Mouse (Mus musculus) midbrain, embryonic 15.5 days (tissue): ENCODE measurements around the gene Zfp541. TPM values are rescaled to one million over a fixed set of nuclear protein-coding genes. Genes with fewer than 3 reads are reported as not detected.

ENCODE experiments used
- ATAC-seq: fragments of 200-750 bp; cut with Nextera tagmentation; replicated peaks from 2 replicates; pipeline ENCODE4 v1.8.0; 2017; ENCODE audit warnings: moderate TSS enrichment
- H3K27ac ChIP-seq: fragments of 300-500 bp; sonication (generic); 2 replicates; pipeline ENCODE4 v1.5.1; 2015; ENCODE audit warnings: mild to moderate bottlenecking, inconsistent platforms
- H3K27me3 ChIP-seq: fragments of 300-500 bp; sonication (generic); replicated peaks from 2 replicates; pipeline ENCODE4 v1.6.1; 2015; ENCODE audit warnings: inconsistent platforms
- H3K36me3 ChIP-seq: fragments of 300-500 bp; sonication (generic); replicated peaks from 2 replicates; pipeline ENCODE4 v1.6.1; 2015; ENCODE audit warnings: inconsistent platforms
- H3K4me1 ChIP-seq: fragments of 300-500 bp; sonication (generic); 2 replicates; pipeline ENCODE4 v1.6.1; 2015; ENCODE audit warnings: inconsistent platforms
- H3K4me2 ChIP-seq: fragments of 300-500 bp; sonication (generic); 2 replicates; pipeline ENCODE4 v1.6.1; 2015; ENCODE audit warnings: inconsistent platforms, mild to moderate bottlenecking, moderate library complexity
- H3K4me3 ChIP-seq: fragments of 300-500 bp; sonication (generic); 2 replicates; pipeline ENCODE4 v1.5.1; 2015; ENCODE audit warnings: mild to moderate bottlenecking, inconsistent platforms
- H3K9ac ChIP-seq: fragments of 300-500 bp; sonication (generic); 2 replicates; pipeline ENCODE4 v1.6.1; 2015; ENCODE audit warnings: mild to moderate bottlenecking, inconsistent platforms
- H3K9me3 ChIP-seq: fragments of 300-500 bp; sonication (generic); 2 replicates; pipeline ENCODE4 v1.6.1; 2016; ENCODE audit warnings: inconsistent platforms
- WGBS: fragments of 180-500 bp; shearing (Covaris S2); methylation state at CpG from one replicate; pipeline ENCODE4 v1.1.7; 2015; ENCODE audit warnings: mixed read lengths; 5-methylcytosine and 5-hydroxymethylcytosine counted together
- polyA plus RNA-seq: library from polyadenylated mRNA; unstranded; fragments of >200 nt; fragmentation: Nextera tagmentation; extraction: Ambion mirVana; gene quantifications from 2 replicates; pipeline ENCODE4 v1.2.1, GENCODE M21; 2015

The Zfp541 gene
- polyA plus RNA-seq, 1 experiment from 2014 or later: 0.10 TPM

- no peak overlapping the region for H3K9ac ChIP-seq
- no peak overlapping the region for H3K4me3 ChIP-seq
- peaks cover 33% of the 10 kb centered on the region for H3K4me1 ChIP-seq
- H3K9me3 ChIP-seq: no peaks in the 10 kb centered on the region
- ATAC-seq: no peak
- WGBS: 75% methylated on average over 15 of the region's 15 CpGs
- no peak overlapping the region for H3K27ac ChIP-seq
- no peaks in the 10 kb centered on the region for H3K27me3 ChIP-seq
- no peaks in the 10 kb centered on the region for H3K36me3 ChIP-seq
- no peak overlapping the region for H3K4me2 ChIP-seq
Measured at GRCm38 (mm10) chr7:16101726-16102475, 40.3 kb downstream of the Zfp541 start.

- 87% methylated on average over 5 of the region's 5 CpGs for WGBS
- H3K4me1 ChIP-seq: peaks cover 31% of the 10 kb centered on the region
- H3K9me3 ChIP-seq: no peaks in the 10 kb centered on the region
- H3K4me3 ChIP-seq: no peak overlapping the region
- H3K36me3 ChIP-seq: no peaks in the 10 kb centered on the region
- no peak overlapping the region for H3K4me2 ChIP-seq
- no peak overlapping the region for H3K27ac ChIP-seq
- no peak for ATAC-seq
- H3K27me3 ChIP-seq: no peaks in the 10 kb centered on the region
- no peak overlapping the region for H3K9ac ChIP-seq
Measured at GRCm38 (mm10) chr7:16102686-16103226, 41.1 kb downstream of the Zfp541 start.

GRCm38 (mm10) chr7:16103760-16104159, 42.1 kb downstream of the Zfp541 start:
- Histone ChIP-seq H3K4me1 (peaks cover 30% of the 10 kb centered on the region), H3K27ac (peak overlapping the region; percentile 22; the same call in 1 of the 2 replicates), H3K4me3 (no peak overlapping the region), H3K9me3 (no peaks in the 10 kb centered on the region), H3K4me2 (no peak overlapping the region), H3K36me3 (no peaks in the 10 kb centered on the region; the same call in 1 of the 2 replicates), H3K9ac (no peak overlapping the region), H3K27me3 (no peaks in the 10 kb centered on the region)
- ATAC-seq: no peak
- WGBS: 69% methylated on average over 6 of the region's 6 CpGs

- no peaks in the 10 kb centered on the region for H3K27me3 ChIP-seq
- peaks cover 21% of the 10 kb centered on the region for H3K4me1 ChIP-seq
- H3K4me3 ChIP-seq: no peak overlapping the region
- no peak for ATAC-seq
- no peak overlapping the region for H3K9ac ChIP-seq
- peaks cover under 1% of the 10 kb centered on the region; the same call in 1 of the 2 replicates for H3K36me3 ChIP-seq
- no peaks in the 10 kb centered on the region for H3K9me3 ChIP-seq
- WGBS: 90% methylated on average over 7 of the region's 7 CpGs
- H3K27ac ChIP-seq: no peak overlapping the region
- H3K4me2 ChIP-seq: no peak overlapping the region
Measured at GRCm38 (mm10) chr7:16104611-16105388, 43.2 kb downstream of the Zfp541 start.

- no peaks in the 10 kb centered on the region for H3K9me3 ChIP-seq
Measured at GRCm38 (mm10) chr7:16108886-16109542, 47.4 kb downstream of the Zfp541 start.

GRCm38 (mm10) chr7:16110158-16110557, 48.5 kb downstream of the Zfp541 start:
- Histone ChIP-seq H3K9ac (no peak overlapping the region), H3K36me3 (peaks cover 41% of the 10 kb centered on the region), H3K4me2 (no peak overlapping the region), H3K27me3 (no peaks in the 10 kb centered on the region), H3K27ac (no peak overlapping the region), H3K4me3 (no peak overlapping the region), H3K4me1 (no peaks in the 10 kb centered on the region), H3K9me3 (no peaks in the 10 kb centered on the region)
- ATAC-seq: no peak
- 92% methylated on average over 8 of the region's 8 CpGs for WGBS

More at GRCm38 (mm10) chr7:16108886-16109542, 47.4 kb downstream of the Zfp541 start:
- Histone ChIP-seq H3K4me2 (no peak overlapping the region), H3K27me3 (no peaks in the 10 kb centered on the region), H3K9ac (no peak overlapping the region), H3K4me3 (no peak overlapping the region), H3K36me3 (peaks cover 31% of the 10 kb centered on the region), H3K27ac (no peak overlapping the region), H3K4me1 (no peaks in the 10 kb centered on the region)
- ATAC-seq: no peak
- WGBS: 94% methylated on average over 9 of the region's 9 CpGs

- Histone ChIP-seq H3K27ac (no peak overlapping the region), H3K4me1 (no peaks in the 10 kb centered on the region), H3K4me2 (no peak overlapping the region), H3K9me3 (no peaks in the 10 kb centered on the region), H3K9ac (no peak overlapping the region), H3K4me3 (no peak overlapping the region), H3K36me3 (peaks cover 50% of the 10 kb centered on the region), H3K27me3 (no peaks in the 10 kb centered on the region)
- 93% methylated on average over 7 of the region's 7 CpGs for WGBS
- ATAC-seq: no peak
Measured at GRCm38 (mm10) chr7:16111284-16112090, 49.9 kb downstream of the Zfp541 start.

GRCm38 (mm10) chr7:16116418-16116817, 54.8 kb downstream of the Zfp541 start:
- Histone ChIP-seq H3K4me1 (peaks cover 15% of the 10 kb centered on the region), H3K27ac (no peak overlapping the region), H3K4me3 (no peak overlapping the region), H3K4me2 (no peak overlapping the region), H3K9ac (no peak overlapping the region), H3K9me3 (no peaks in the 10 kb centered on the region), H3K27me3 (no peaks in the 10 kb centered on the region), H3K36me3 (peaks cover 39% of the 10 kb centered on the region)
- WGBS: 98% methylated on average over 7 of the region's 7 CpGs
- ATAC-seq: no peak

GRCm38 (mm10) chr7:16117100-16117499, 55.5 kb downstream of the Zfp541 start:
- H3K4me1 ChIP-seq: peaks cover 15% of the 10 kb centered on the region
- no peaks in the 10 kb centered on the region for H3K27me3 ChIP-seq
- 89% methylated on average over 3 of the region's 3 CpGs for WGBS
- H3K27ac ChIP-seq: no peak overlapping the region
- H3K4me2 ChIP-seq: no peak overlapping the region
- H3K4me3 ChIP-seq: no peak overlapping the region
- H3K9ac ChIP-seq: no peak overlapping the region
- H3K9me3 ChIP-seq: no peaks in the 10 kb centered on the region
- ATAC-seq: no peak
- peaks cover 37% of the 10 kb centered on the region for H3K36me3 ChIP-seq

- Histone ChIP-seq H3K27me3 (no peaks in the 10 kb centered on the region), H3K36me3 (peaks cover 20% of the 10 kb centered on the region), H3K9me3 (no peaks in the 10 kb centered on the region), H3K4me1 (peaks cover 15% of the 10 kb centered on the region), H3K4me2 (peak within 1 kb of the TSS; percentile 60), H3K4me3 (peak within 1 kb of the TSS; percentile 84), H3K9ac (peak within 1 kb of the TSS; percentile 88), H3K27ac (peak within 1 kb of the TSS; percentile 97)
- peak; percentile 87 for ATAC-seq
- 1% methylated on average over 33 of the region's 33 CpGs for WGBS
Measured at GRCm38 (mm10) chr7:16119569-16120261, 58.1 kb downstream of the Zfp541 start, which contains the start of gene Kptn. TSS of gene Kptn (plus strand) at chr7:16119895.

GRCm38 (mm10) chr7:16120262-16120600, 58.6 kb downstream of the Zfp541 start:
- Histone ChIP-seq H3K9me3 (no peaks in the 10 kb centered on the region), H3K9ac (peak overlapping the region; percentile 88; the same call in 1 of the 2 replicates), H3K4me3 (peak overlapping the region; percentile 84), H3K4me1 (peaks cover 15% of the 10 kb centered on the region), H3K27me3 (no peaks in the 10 kb centered on the region), H3K36me3 (peaks cover 15% of the 10 kb centered on the region), H3K27ac (peak overlapping the region; percentile 97; the same call in 1 of the 2 replicates), H3K4me2 (peak overlapping the region; percentile 60)
- peak; percentile 70; the same call in 1 of the 2 replicates for ATAC-seq
- 52% methylated on average over 9 of the region's 9 CpGs for WGBS
